Mouse (Mus musculus): ENCODE results near the gene 4930502E18Rik. TPM values are rescaled to one million over a fixed set of nuclear protein-coding genes. Genes with fewer than 3 reads are reported as not detected.

The 4930502E18Rik gene
- polyA plus RNA-seq, 1 experiment from 2014 or later = 0.72 TPM

GRCm38 (mm10) chrX:53715942-53716322, 8.7 kb upstream of the 4930502E18Rik start:
- H3K27me3 ChIP-seq (ENCODE audit: control insufficient read depth, insufficient read depth, low read length) = no peaks in the 10 kb centered on the region
- 47% methylated on average over 2 of the region's 2 CpGs for WGBS (ENCODE audit: insufficient replicate concordance)
- no peaks in the 10 kb centered on the region for H3K4me1 ChIP-seq (ENCODE audit: control insufficient read depth, insufficient read depth, low read length)
- no peak overlapping the region for H3K9ac ChIP-seq (ENCODE audit: low read depth, low read length)
- peak overlapping the region; percentile 59 for H3K4me2 ChIP-seq
- H3K27ac ChIP-seq (ENCODE audit: low read depth, low read length) = no peak overlapping the region
- no peak overlapping the region; the same call in 1 of the 2 replicates for H3K4me3 ChIP-seq (ENCODE audit: low read depth, low read length)
- no peaks in the 10 kb centered on the region for H3K36me3 ChIP-seq (ENCODE audit: control insufficient read depth, insufficient read depth, low read length)
- H3K9me3 ChIP-seq (replicated peaks; ENCODE audit: control insufficient read depth, low read length) = no peaks in the 10 kb centered on the region
- ATAC-seq (replicated peaks; ENCODE audit: insufficient number of reproducible peaks, low FRiP score, low TSS enrichment) = no peak

GRCm38 (mm10) chrX:53716323-53717182, 8.1 kb upstream of the 4930502E18Rik start:
- peak overlapping the region; percentile 59 for H3K9ac ChIP-seq (ENCODE audit: low read depth, low read length)
- no peaks in the 10 kb centered on the region for H3K36me3 ChIP-seq (ENCODE audit: control insufficient read depth, insufficient read depth, low read length)
- no peak overlapping the region for H3K27ac ChIP-seq (ENCODE audit: low read depth, low read length)
- peak; percentile 52; the same call in 1 of the 2 replicates for ATAC-seq (replicated peaks; ENCODE audit: insufficient number of reproducible peaks, low FRiP score, low TSS enrichment)
- H3K27me3 ChIP-seq (ENCODE audit: control insufficient read depth, insufficient read depth, low read length) = no peaks in the 10 kb centered on the region
- peak overlapping the region; percentile 21 for H3K4me3 ChIP-seq (ENCODE audit: low read depth, low read length)
- no peaks in the 10 kb centered on the region for H3K4me1 ChIP-seq (ENCODE audit: control insufficient read depth, insufficient read depth, low read length)
- 18% methylated on average over 49 of the region's 49 CpGs for WGBS (ENCODE audit: insufficient replicate concordance)
- peak overlapping the region; percentile 59 for H3K4me2 ChIP-seq
- no peaks in the 10 kb centered on the region for H3K9me3 ChIP-seq (replicated peaks; ENCODE audit: control insufficient read depth, low read length)

GRCm38 (mm10) chrX:53728967-53729366, 4.3 kb downstream of the 4930502E18Rik start:
- no peaks in the 10 kb centered on the region for H3K4me1 ChIP-seq (ENCODE audit: control insufficient read depth, insufficient read depth, low read length)
- no peaks in the 10 kb centered on the region for H3K9me3 ChIP-seq (replicated peaks; ENCODE audit: control insufficient read depth, low read length)
- 67% methylated on average over 2 of the region's 2 CpGs for WGBS (ENCODE audit: insufficient replicate concordance)
- no peaks in the 10 kb centered on the region for H3K36me3 ChIP-seq (ENCODE audit: control insufficient read depth, insufficient read depth, low read length)
- no peak overlapping the region for H3K4me2 ChIP-seq
- no peak for ATAC-seq (replicated peaks; ENCODE audit: insufficient number of reproducible peaks, low FRiP score, low TSS enrichment)
- H3K9ac ChIP-seq (ENCODE audit: low read depth, low read length) = no peak overlapping the region
- H3K4me3 ChIP-seq (ENCODE audit: low read depth, low read length) = no peak overlapping the region
- H3K27me3 ChIP-seq (ENCODE audit: control insufficient read depth, insufficient read depth, low read length) = no peaks in the 10 kb centered on the region
- H3K27ac ChIP-seq (ENCODE audit: low read depth, low read length) = no peak overlapping the region

GRCm38 (mm10) chrX:53752851-53753250, 28.2 kb downstream of the 4930502E18Rik start:
- Histone ChIP-seq H3K4me3 (ENCODE audit: low read depth, low read length) (no peak overlapping the region), H3K27ac (ENCODE audit: low read depth, low read length) (no peak overlapping the region), H3K36me3 (ENCODE audit: control insufficient read depth, insufficient read depth, low read length) (no peaks in the 10 kb centered on the region), H3K4me1 (ENCODE audit: control insufficient read depth, insufficient read depth, low read length) (no peaks in the 10 kb centered on the region), H3K9ac (ENCODE audit: low read depth, low read length) (no peak overlapping the region), H3K27me3 (ENCODE audit: control insufficient read depth, insufficient read depth, low read length) (no peaks in the 10 kb centered on the region), H3K9me3 (replicated peaks; ENCODE audit: control insufficient read depth, low read length) (no peaks in the 10 kb centered on the region; the same call in none of the 2 replicates), H3K4me2 (no peak overlapping the region)
- ATAC-seq (replicated peaks; ENCODE audit: insufficient number of reproducible peaks, low FRiP score, low TSS enrichment) = no peak
- 79% methylated on average over 1 of the region's 1 CpGs for WGBS (ENCODE audit: insufficient replicate concordance)

- H3K4me1 ChIP-seq (ENCODE audit: control insufficient read depth, insufficient read depth, low read length) = no peaks in the 10 kb centered on the region
- no peak within 1 kb of the TSS for H3K4me3 ChIP-seq (ENCODE audit: low read depth, low read length)
- no peak within 1 kb of the TSS for H3K4me2 ChIP-seq
- no peak for ATAC-seq (replicated peaks; ENCODE audit: insufficient number of reproducible peaks, low FRiP score, low TSS enrichment)
- no peak within 1 kb of the TSS for H3K9ac ChIP-seq (ENCODE audit: low read depth, low read length)
- no peaks in the 10 kb centered on the region; the same call in none of the 2 replicates for H3K9me3 ChIP-seq (replicated peaks; ENCODE audit: control insufficient read depth, low read length)
- no peaks in the 10 kb centered on the region for H3K36me3 ChIP-seq (ENCODE audit: control insufficient read depth, insufficient read depth, low read length)
- no peaks in the 10 kb centered on the region for H3K27me3 ChIP-seq (ENCODE audit: control insufficient read depth, insufficient read depth, low read length)
- no peak within 1 kb of the TSS for H3K27ac ChIP-seq (ENCODE audit: low read depth, low read length)
- 87% methylated on average over 16 of the region's 16 CpGs for WGBS (ENCODE audit: insufficient replicate concordance)
These were observed 33.1 kb downstream of the 4930502E18Rik start, which contains the start of gene 1700013H16Rik for GRCm38 (mm10) chrX:53757736-53758135. 1700013H16Rik (minus strand) TSS chrX:53757831.

- no peaks in the 10 kb centered on the region for H3K36me3 ChIP-seq (ENCODE audit: control insufficient read depth, insufficient read depth, low read length)
- no peak within 1 kb of the TSS for H3K9ac ChIP-seq (ENCODE audit: low read depth, low read length)
- no peak for ATAC-seq (replicated peaks; ENCODE audit: insufficient number of reproducible peaks, low FRiP score, low TSS enrichment)
- H3K27ac ChIP-seq (ENCODE audit: low read depth, low read length) = no peak within 1 kb of the TSS
- no peaks in the 10 kb centered on the region for H3K4me1 ChIP-seq (ENCODE audit: control insufficient read depth, insufficient read depth, low read length)
- H3K4me3 ChIP-seq (ENCODE audit: low read depth, low read length) = no peak within 1 kb of the TSS
- H3K4me2 ChIP-seq = no peak within 1 kb of the TSS
- no peaks in the 10 kb centered on the region; the same call in 1 of the 2 replicates for H3K9me3 ChIP-seq (replicated peaks; ENCODE audit: control insufficient read depth, low read length)
- no peaks in the 10 kb centered on the region for H3K27me3 ChIP-seq (ENCODE audit: control insufficient read depth, insufficient read depth, low read length)
- WGBS (ENCODE audit: insufficient replicate concordance) = 81% methylated on average over 12 of the region's 12 CpGs
These were observed 51.6 kb downstream of the 4930502E18Rik start, which contains the start of gene Zfp36l3 for GRCm38 (mm10) chrX:53776276-53776675. Zfp36l3 (minus strand) TSS chrX:53776394.

Other genes with a start within 250 kb of the 4930502E18Rik start
- gene Rtl8c, start 116.8 kb upstream of the 4930502E18Rik start, polyA plus RNA-seq (2014; fragmentation: Nextera tagmentation; extraction: Ambion mirVana) = 40.7 and 45.6 TPM in 2 replicates
- not detected in 2 replicates for gene Gm14597, start 115.8 kb upstream of the 4930502E18Rik start, polyA plus RNA-seq (2014; fragmentation: Nextera tagmentation; extraction: Ambion mirVana)
- gene Rtl8a, start 81.1 kb upstream of the 4930502E18Rik start, polyA plus RNA-seq (2014; fragmentation: Nextera tagmentation; extraction: Ambion mirVana) = 108 and 110 TPM in 2 replicates
- gene Rtl8b, start 54.4 kb upstream of the 4930502E18Rik start, polyA plus RNA-seq (2014; fragmentation: Nextera tagmentation; extraction: Ambion mirVana) = 80.5 and 83.0 TPM in 2 replicates
- gene 1700013H16Rik, start 33.0 kb downstream of the 4930502E18Rik start, polyA plus RNA-seq (2014; fragmentation: Nextera tagmentation; extraction: Ambion mirVana) = not detected in 2 replicates
- not detected in 2 replicates for gene Zfp36l3, start 51.6 kb downstream of the 4930502E18Rik start, polyA plus RNA-seq (2014; fragmentation: Nextera tagmentation; extraction: Ambion mirVana)
- gene Xlr, start 72.9 kb downstream of the 4930502E18Rik start, polyA plus RNA-seq (2014; fragmentation: Nextera tagmentation; extraction: Ambion mirVana) = 1.8 and 4.0 TPM in 2 replicates

Measured in heart, embryonic 11.5 days (tissue).